Mouse (Mus musculus) urinary bladder, postnatal 25 days (tissue): ENCODE measurements around the gene Trpv4.

Experiments
- DNase-seq: peaks from one replicate; pipeline ENCODE4 v3.0.0; 2022; ENCODE audit warnings: low spot score

Trpv4 gene

DNA sequence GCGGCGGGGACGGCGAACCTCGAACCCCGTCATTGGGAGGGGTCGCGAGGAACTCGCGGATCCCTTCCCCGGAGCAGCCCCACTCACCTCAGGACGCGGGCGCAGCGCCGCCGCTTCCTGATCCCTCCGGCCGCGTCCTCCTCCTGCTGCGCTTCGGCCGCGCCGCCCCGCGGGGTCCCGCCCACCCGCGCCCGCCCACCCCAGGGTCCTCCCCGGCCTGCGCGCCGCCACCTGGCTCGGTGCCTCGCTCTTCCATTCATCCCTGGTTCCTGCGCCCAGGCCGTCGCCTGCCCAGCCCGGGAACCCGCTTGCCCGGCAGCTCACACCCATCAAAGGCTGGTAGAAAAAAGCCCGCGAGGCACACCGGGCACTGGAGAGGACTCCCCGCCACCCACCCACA lies at the start of gene Trpv4:
Gene Trpv4 (minus strand): TSS at position 167 of the 400 bp plus-strand sequence.
- no peak for DNase-seq

DNA sequence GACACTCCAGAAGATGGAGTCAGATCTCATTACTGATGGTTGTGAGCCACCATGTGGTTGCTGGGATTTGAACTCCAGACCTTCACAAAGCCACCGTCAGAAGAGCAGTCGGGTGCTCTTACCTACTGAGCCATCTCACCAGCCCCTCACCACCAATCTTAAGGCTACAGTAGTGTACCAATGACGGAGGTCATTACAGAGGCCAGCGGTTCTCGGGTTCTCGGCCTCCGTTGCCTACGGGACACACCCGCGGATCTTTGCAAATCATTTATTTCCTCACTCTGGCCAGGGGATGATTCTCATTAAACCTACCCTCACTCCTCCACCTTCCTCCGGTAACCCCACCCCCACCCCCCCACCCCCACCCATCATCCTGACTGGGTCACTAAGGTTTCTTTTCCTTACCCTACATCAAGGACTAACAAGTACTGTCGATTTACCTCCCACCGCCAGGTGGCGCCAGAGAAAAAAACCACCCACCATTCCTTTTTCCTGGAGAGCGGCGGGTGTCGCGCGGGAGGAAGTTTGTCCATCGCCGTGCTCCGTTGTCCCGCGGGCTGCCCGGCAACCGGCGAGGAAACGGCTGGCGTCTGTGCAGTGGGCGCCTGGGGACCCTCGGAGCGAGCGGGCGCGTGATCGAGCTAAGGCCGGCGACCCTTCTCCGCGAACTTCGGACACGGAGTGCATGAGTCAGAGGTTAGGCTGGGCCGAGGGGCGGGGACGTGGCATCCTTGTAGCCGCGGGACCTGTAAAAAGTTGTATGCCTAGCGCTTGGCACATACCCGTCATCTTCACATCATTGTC lies 49.2 kb upstream of the Trpv4 start, which contains the start of gene Tchp:
Gene Tchp (plus strand): TSS at position 496 of the 804 bp plus-strand sequence.
- DNase-seq: peak; percentile 96

DNA sequence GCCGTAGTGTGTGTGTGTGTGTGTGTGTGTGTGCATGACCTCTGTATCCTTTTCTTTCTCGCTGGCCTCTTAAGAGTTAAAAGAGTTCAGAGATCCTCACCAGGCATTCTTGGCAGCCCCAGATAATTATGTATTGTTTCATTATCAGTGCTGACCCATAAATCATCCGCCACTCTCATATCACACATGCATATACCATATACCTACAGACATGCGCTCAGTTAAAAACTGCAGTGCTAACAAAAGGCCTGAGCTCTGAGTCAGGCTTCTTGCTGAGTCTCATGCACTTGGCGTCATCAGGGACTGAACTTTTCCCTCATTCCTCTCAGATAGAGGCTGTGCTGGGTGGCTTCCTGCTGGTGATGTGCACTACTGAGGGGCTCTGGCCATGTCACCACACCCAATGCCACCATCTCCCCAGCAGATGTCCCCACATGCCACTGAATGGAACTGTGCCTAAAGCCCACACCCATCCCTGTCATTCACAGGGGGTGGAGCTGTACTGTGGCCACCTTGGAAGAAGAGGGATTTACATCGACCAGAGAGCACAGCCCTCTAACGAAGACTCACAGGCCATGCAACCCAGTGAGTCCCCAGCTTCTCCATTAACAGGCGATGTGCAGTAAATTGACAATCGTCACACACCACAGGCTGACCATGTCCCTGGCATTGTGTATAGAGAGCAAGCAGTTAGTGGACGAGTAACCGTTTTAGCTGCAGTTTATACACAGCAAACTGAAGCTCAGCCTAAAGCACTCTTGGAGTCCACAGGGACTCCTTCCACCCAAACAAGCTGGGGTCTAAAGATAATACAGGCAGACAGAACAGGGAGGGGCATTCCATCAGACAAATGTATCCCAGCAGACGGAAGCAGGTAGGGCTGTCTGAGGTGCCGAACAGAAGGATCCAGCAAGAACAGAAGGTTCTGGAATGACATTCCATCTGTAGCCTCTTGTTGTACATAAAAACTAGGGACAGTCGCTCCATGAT lies 44.5 kb upstream of the Trpv4 start:
- no peak for DNase-seq

DNA sequence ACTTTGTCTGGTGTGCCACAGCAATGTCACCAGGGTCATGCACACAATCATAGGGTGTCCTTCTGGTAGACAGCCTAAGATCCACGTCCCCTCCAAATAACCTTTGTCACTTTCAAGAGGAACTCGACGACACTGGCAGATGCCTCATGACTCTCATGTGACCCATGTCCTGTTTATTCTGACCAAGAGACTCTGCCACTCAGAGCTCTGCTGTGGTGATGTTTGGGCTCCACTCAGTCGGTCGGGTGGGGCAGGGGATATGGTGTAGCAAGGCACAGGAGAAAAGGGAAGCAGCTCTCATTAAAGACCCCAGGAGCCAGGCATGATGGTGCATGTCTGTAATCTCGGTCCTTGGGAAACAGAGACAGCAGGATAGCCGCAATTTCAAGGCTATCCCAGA lies 40.8 kb upstream of the Trpv4 start:
- no peak for DNase-seq

DNA sequence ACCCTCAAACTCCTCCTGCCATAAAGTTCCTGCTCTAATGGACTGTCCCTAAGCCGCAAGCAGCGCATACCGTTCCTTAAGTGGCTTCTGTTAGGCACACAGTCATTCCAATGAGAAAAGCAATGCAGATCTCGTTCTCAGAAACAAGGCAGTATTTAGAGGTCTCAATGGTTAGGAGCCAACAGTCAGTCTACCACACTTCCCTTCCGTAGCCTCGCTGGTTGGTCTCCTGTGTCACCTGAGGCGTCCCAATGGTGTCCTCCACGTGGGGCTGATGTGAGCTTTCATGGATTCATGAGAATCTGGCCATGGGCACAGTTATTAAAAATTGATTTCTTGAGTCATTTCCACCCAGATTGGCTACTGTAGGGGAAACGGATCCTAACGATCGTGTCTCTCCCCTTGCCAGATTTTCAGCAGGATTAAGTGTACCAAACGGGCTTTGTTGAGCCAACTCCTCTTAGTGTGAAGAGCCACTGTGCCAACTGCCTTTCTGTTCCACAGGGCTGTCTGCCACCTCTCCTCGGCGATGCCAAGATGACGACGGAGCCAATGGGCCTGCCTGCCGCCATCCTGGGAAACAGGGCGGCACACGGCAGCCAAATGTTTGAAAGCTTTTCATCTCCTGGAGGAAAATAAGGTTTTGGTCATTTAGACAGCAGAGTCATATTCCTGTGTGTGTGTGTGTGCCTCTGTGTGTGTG lies 40.0 kb upstream of the Trpv4 start:
- DNase-seq: no peak

DNA sequence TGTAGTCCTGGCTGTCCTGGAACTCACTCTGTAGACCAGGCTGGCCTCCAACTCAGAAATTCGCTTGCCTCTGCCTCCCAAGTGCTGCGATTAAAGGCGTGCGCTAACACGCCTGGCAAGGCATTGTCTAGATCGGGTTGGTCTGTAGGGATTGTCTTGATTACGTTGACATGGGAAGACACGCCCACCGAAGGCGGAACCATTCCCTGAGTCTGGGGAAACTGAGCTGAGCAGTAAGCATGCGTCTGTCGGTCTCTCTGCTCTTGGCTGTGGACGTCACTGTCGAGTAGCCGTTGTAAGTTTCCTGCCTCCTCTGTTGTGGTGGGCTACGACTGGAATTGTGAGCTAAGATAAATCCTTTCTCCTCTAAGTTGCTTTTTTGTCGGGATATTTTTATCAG lies 38.7 kb upstream of the Trpv4 start:
- no peak for DNase-seq

DNA sequence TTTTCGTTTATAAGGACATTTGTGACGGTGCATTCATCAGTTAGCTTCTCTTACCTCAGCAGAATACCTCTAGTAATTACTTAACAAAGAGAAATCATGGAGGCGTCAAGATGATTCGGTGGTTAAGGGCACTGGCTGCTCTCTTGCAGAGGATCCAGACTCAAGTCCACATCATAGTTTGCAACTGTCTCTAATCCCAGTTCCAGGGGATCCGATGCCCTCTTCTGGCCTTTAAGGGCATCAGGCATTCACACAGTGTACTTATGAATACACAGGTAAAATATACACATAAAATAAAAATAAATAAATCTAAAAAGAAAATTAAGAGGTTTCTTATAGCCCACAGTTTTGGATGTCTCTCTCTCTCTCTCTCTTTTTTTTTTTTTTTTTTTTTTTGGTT lies 37.6 kb upstream of the Trpv4 start:
- DNase-seq: no peak

DNA sequence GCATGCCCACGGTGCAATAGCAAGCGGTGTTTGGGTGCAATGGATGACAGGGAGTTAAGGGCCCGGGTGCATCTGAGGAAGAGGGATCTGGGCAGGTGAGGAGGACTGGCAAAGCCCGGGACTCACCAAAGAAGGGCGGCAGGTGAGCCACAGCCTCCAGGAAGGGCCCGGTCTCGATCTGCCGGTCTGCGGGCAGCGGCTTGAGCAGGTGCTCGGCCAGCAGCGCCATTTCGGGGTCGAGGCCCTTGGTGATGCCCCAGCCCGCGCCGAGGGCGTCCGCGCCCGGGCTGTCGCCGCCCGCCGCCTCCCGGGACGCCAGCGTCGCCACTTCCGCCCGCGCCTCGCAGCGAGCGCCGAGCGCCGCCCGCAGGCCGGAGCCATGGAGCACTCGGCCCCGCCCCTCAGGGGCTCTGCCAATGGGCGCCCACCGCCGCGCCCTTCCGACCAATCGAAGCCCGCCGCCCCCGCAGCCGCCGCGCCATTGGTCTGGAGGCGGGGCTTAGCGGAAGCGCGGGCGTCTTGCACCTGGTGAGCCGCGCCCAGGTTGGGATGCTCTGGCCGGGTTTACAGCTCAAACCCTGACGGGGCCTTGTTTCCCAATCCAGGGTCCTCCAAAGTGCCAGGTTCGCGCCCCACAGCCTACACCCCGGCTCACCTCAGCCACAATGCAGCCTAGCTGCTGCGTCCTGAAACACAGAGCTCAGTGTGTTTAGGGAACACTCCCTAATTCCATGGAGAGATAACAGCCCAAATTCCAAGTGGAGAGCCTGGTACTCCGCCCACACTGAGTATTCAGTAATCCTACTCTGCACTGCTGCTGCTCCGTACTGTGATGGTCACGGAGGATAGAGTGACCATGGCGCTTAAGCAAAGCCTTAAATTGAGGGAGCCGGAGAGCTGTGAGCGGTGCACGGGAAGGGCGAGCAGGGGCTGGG lies 32.7 kb upstream of the Trpv4 start, which contains the start of gene Gltp:
Gene Gltp (minus strand): TSS at position 352 of the 935 bp plus-strand sequence.
- DNase-seq: peak; percentile 94

DNA sequence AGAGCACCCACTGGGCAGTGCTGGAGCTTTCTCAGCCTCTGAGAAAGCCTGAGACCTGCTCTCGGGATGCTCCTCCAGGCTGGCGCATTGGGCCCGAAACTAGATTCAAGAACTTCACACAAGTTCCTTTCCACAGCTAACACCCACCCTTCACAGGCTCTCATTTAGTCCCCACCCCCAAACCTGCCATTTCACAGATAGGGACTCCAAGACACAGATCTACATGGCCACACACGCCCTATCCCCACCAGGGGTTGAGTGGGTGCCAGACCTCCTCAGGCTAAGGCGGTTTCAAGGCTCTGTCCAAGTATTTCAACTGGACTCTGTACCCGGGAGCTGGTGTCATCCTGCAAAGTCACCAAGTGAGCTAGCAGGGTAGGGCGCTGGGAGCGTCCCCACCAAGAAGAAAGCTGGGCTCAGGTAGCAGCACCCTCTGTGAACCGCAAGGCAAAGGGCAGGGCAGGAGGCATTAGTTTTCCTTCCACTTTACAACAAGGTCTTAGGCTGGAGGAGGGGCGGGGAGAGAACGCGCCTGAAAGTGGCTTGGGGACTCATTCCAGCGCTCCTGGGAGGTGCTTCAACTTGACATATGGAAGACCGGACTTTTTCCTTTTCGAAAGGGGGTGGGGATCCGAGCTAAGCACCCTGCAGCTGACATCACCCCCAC lies 31.6 kb upstream of the Trpv4 start:
- DNase-seq: no peak

DNA sequence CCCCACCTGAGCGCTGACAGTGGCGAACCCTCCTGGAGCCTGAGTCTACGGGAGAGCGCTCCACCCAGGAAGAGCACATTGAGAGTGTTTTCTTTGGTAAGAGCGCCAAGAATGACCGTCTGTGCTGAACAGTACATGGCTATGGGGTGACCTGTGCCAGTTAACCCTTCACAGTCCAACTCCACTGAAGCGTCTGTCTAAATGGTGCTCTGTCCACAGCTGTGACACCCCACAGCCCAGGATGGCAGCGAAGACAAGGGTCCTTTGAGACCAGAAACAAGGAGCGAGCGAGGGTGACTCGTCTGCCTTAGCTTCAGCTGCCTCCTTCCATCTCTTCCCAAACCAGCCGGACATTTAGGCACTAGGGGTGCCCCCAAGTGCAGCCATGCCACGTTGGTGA lies 30.5 kb upstream of the Trpv4 start:
- no peak for DNase-seq

DNA sequence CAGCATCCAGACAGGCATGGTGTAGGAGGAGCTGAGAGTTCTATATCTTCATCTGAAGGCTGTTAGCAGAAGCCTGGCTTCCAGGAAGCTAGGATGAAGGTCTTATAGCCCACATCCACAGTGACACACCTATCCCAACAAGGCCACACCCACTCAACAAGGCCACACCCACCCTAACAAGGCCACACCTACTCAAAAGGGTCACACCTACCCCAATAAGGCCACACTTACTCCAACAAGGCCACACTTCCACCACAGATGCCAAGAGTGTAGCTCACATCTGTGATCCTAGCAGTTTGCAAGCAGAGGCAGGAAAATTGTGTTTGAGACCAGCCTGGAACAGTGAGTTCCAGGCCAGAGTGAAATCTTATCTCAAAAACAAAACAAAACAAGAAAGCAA lies 29.7 kb upstream of the Trpv4 start:
- no peak for DNase-seq

DNA sequence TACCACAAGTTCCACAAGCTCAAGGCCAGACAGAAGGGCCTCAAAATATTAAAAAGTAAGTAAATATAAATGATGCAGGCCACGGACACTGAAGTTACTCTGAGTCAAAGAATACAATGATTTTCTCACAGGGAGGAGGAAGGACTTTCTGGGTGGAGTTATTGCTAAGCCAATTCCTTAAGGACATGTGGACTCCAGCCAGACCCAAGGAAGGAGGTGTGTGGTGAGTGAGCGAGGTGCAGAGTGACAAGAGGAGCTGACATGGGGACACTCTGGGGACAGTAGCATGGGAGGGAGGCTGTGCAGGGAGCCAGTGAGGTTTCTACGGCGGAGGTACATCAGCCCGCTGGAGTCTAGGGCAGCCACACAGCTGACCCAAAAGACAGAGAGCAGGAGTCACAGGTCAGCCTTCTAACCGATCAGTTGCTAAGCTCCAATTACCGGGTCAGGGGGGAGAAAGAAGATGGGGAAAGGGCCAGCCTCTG lies 28.5 kb upstream of the Trpv4 start:
- no peak for DNase-seq

DNA sequence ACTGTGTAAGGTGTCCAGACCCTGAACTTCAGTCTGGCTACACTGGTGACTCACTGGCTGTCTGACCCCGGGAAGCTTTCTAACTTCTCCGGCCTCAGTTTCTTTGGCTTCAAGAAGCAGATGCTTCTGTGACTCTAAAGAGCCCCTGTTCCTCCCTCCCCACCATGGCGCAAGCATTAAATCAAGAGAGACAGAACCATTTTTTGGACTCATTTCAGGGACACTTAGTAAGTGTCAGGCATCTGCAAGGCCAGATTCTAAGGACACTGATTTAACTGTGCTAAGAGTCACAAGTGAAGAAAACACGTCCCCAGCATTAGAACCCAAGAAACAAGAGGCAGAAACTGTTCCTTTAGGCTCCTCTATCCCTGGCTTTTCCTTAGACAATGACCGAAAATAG lies 27.8 kb upstream of the Trpv4 start:
- DNase-seq: no peak

DNA sequence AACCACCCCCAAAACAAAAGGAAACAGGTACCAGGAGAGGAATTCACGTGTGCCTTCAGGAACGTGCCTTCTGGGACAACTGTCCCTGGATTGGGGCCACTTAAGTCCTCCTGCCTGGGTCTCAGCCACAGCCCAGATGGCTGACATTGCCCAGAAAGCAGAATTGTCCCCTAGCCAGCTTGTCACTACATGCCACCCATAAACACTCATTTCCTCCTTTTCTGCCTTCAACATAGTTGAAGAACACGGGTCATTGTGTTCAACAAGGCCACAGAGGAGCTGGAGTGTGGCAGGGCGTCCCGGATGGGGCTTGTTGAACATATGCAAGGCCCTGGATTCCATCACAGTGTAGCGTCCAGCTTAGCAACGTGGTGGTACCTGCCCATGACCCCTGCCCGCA lies 23.5 kb upstream of the Trpv4 start:
- no peak for DNase-seq

DNA sequence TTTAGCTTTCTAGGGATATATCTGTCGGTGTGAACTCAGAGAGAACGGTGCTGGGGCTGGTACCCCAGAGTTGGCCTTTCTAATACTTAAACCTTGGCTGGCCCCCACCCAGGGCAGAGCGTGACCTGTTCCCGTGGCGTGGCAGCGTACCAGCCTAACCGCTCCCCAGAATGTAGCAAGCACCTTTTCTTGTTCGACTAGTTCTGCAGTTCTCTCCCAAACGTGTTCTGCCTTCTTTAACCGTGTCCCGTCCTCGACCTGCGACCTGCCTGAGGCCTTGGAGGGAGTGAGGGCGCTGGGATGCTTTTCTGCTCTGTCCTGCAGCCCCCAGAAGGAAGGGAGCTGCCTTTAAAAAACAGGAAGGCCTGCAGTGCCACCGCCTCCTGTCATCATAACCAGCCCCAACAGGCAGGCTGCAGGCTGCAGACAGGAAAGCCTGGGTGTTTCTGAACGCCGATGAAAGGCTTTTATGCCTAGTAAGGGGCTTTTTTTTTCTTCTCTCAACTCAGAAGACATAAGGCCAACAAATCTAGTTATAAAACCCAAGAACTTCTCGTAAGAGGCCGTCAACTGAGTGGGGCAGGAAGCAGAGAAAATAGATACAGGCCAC lies 22.6 kb upstream of the Trpv4 start:
- DNase-seq: peak; percentile 48

DNA sequence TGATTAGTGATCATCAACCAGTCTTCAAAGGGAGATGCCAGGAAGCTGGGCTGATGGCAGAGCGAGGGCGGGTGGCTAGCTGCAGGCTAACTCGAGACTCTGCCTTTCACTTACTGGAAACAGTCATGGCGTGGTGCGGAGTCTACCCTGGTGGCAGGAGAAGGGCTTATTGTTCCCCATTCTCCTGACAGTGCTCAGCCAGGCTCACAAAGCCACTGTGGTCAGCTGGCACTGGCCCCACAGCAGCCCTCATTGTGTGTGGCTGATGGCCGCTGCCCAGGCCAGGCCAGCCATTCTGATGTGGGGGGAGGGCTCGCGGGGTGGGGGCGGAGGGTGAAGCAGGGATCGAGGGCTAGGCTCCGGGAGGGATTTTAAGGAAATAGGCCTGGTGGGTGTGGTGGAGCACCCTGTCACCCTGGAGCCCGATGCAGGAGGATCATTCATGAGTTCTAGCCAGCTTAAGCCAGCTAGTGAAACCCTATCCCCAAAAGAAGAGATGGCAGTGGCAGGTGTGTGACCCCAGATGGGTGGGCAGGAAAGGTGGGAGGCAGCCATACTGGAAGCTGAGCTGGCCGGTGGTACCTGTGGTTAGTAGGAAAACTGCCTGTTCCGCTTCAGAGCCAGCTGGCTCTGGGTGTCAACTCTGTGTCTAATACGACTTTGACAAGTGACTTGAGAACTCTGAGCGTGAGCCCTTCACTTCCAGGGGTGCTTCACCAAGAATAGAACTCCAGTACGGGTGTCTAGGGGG lies 21.8 kb upstream of the Trpv4 start:
- DNase-seq: no peak

DNA sequence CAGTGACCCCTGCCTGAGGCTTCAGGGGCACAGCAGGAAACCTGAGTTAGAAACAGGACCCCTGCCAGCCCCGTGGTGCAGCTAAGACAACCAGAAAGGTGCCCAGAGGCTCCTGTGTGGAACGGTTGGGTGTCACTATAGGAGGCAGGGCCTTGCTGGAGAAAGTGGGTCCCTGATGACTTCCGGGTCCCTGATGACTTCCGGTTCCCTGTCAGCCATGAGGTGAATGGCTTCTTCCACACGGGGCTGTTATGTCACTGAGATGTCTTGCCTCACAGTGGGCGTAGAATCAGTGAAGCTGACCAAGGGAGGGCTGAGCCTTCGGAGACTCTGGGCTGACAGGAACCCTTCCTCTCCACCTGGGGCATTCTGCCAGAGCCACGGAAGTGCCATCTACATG lies 16.4 kb upstream of the Trpv4 start:
- DNase-seq: no peak

DNA sequence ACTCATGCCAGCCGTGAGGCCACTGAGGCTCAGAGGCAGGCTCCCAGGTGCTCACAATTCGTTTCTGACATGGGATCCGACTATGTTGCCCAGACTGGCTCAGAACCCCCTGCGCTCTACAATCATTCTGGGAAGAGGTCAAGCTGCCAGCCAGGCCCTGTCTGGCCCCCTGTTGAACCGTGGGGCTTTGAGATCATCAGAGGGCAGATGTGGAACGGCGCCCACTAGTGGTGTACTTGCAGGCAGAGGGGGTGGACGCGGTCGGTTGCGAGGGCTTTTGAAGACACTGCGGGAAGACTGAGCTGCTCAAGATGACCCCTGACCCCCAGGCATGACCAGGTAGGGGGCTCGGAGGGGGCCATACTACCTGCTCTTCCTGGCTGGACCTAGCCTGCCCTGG lies 14.9 kb upstream of the Trpv4 start:
- no peak for DNase-seq

DNA sequence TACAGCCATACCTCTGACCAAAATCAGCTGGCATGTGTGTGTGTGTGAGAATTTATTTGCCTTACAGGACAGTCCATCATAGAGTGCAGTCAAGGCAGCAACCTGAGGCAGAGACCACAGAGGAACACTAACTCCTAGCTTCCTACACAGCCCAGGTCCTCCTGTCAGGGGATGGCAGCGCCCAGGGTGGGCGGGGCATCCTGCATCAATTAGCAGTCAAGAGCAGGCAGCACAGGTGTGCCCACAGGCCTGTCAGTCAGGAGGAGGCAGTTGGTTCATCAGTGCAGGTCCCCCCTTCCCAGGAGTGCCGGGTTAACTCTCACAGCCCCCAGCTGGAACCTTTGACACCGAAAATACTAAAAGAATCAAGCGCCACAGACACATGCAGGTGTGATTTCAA lies 10.8 kb upstream of the Trpv4 start:
- DNase-seq: no peak
